Mouse (Mus musculus) ES-Bruce4 (cell line): ENCODE results near the gene Chchd3.

Experiments
- CTCF ChIP-seq: IDR thresholded peaks from one replicate; pipeline ENCODE4 v1.8.1; 2011; ENCODE audit warnings: low read depth, low read length
- POLR2A ChIP-seq: IDR thresholded peaks from one replicate; pipeline ENCODE4 v1.8.1; 2011; ENCODE audit warnings: low read length; ENCODE audit not compliant: insufficient read depth

GRCm38 (mm10) chr6:32845463-32845862 is 214.6 kb downstream of the Chchd3 start:
- no peak for TF ChIP-seq POLR2A
- no peak for TF ChIP-seq CTCF
